Mouse (Mus musculus): ENCODE data around the gene Chchd2. TPM values are rescaled to one million over a fixed set of nuclear protein-coding genes. Genes with fewer than 3 reads are reported as not detected.

The Chchd2 gene
- polyA plus RNA-seq, 1 experiment from 2014 or later = 814 TPM

Other genes starting within 250 kb of the Chchd2 start
- 4.5 and 5.0 TPM in 2 replicates for gene Zfp11, start 217.4 kb downstream of the Chchd2 start, polyA plus RNA-seq (2015; fragmentation: Nextera tagmentation; extraction: Ambion mirVana)
- gene Sept14, start 179.0 kb downstream of the Chchd2 start, polyA plus RNA-seq (2015; fragmentation: Nextera tagmentation; extraction: Ambion mirVana) = not detected in 2 replicates
- 179 and 184 TPM in 2 replicates for gene Mrps17, start 172.0 kb downstream of the Chchd2 start, polyA plus RNA-seq (2015; fragmentation: Nextera tagmentation; extraction: Ambion mirVana)
- gene Nipsnap2, start 162.4 kb downstream of the Chchd2 start, polyA plus RNA-seq (2015; fragmentation: Nextera tagmentation; extraction: Ambion mirVana) = 109 and 131 TPM in 2 replicates
- 35.5 and 38.1 TPM in 2 replicates for gene Psph, start 100.0 kb downstream of the Chchd2 start, polyA plus RNA-seq (2015; fragmentation: Nextera tagmentation; extraction: Ambion mirVana)
- 62.1 and 76.1 TPM in 2 replicates for gene Sumf2, start 40.5 kb downstream of the Chchd2 start, polyA plus RNA-seq (2015; fragmentation: Nextera tagmentation; extraction: Ambion mirVana)
- gene Zbed5, start 8.3 kb upstream of the Chchd2 start, polyA plus RNA-seq (2015; fragmentation: Nextera tagmentation; extraction: Ambion mirVana) = 6.2 and 7.4 TPM in 2 replicates
- 0.32 and 1.7 TPM in 2 replicates for gene Phkg1, start 11.1 kb upstream of the Chchd2 start, polyA plus RNA-seq (2015; fragmentation: Nextera tagmentation; extraction: Ambion mirVana)
- 3.1 and 3.6 TPM in 2 replicates for gene Nupr1l, start 21.1 kb upstream of the Chchd2 start, polyA plus RNA-seq (2015; fragmentation: Nextera tagmentation; extraction: Ambion mirVana)
- 21.2 and 28.5 TPM in 2 replicates for gene Vkorc1l1, start 54.5 kb upstream of the Chchd2 start, polyA plus RNA-seq (2015; fragmentation: Nextera tagmentation; extraction: Ambion mirVana)
- 45.6 and 49.6 TPM in 2 replicates for gene Gusb, start 115.6 kb upstream of the Chchd2 start, polyA plus RNA-seq (2015; fragmentation: Nextera tagmentation; extraction: Ambion mirVana)
- gene Asl, start 141.8 kb upstream of the Chchd2 start, polyA plus RNA-seq (2015; fragmentation: Nextera tagmentation; extraction: Ambion mirVana) = 27.7 and 29.0 TPM in 2 replicates
- gene Crcp, start 141.8 kb upstream of the Chchd2 start, polyA plus RNA-seq (2015; fragmentation: Nextera tagmentation; extraction: Ambion mirVana) = 35.8 and 38.3 TPM in 2 replicates
- gene Tpst1, start 185.9 kb upstream of the Chchd2 start, polyA plus RNA-seq (2015; fragmentation: Nextera tagmentation; extraction: Ambion mirVana) = 119 and 123 TPM in 2 replicates